Mouse (Mus musculus) heart, postnatal 0 days (tissue): ENCODE measurements at regions not wholly inside any gene's neighbourhood (a gene's known extent, or its start where the extent isn't known, plus 50 kb on each side); places are given as distances from the start of the nearest gene placed in this dataset.

Experiments used
- CTCF ChIP-seq: IDR thresholded peaks from 2 replicates; pipeline ENCODE4 v1.5.1; 2016; ENCODE audit warnings: antibody characterized with exemption, control low read depth, low read depth
- EP300 ChIP-seq: IDR thresholded peaks from 2 replicates; pipeline ENCODE4 v1.6.1; 2016; ENCODE audit warnings: antibody characterized with exemption, low read depth

DNA sequence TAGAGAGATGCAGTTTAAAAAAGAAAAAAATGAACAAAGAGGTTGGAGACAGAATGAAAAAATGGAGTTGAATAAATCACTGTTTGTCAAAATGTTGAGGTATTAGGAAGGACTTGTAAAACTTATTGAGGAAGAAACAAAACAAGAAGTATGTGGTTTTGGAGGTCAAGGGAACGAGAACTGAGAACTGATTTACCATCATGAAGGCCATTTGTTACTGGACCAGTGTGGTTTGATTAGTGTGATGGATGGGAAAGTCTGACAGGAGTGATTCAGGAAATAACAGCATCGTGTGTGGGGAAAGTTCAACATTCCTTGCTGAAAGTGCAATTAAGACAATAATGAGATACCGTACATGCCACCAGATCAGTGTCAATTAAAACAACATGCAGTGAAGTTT lies 65.9 kb downstream of the Tnfsf18 start:
- TF ChIP-seq CTCF = no peak
- no peak for TF ChIP-seq EP300
